Mouse (Mus musculus): ENCODE data around the gene Rbm39.
"Not testable (repeated sequence)": the region's sequence is repeated elsewhere in the genome, so short reads cannot be mapped to it uniquely, and the experiment has no call there.

Gene Rbm39

GRCm38 (mm10) chr2:156180094-156180821, at the start of gene Rbm39:
Gene Rbm39, minus strand, starts transcription at chr2:156180238.
- in situ Hi-C loops (cut with MboI, MseI) = no loop called here

GRCm38 (mm10) chr2:156229171-156229570, 49.1 kb upstream of the Rbm39 start:
- in situ Hi-C loops (cut with MboI, MseI) = no loop called here

- in situ Hi-C loops (cut with MboI, MseI) = no loop called here
Measured at GRCm38 (mm10) chr2:156227689-156228088, 47.7 kb upstream of the Rbm39 start.

- in situ Hi-C loops (cut with MboI, MseI) = no loop called here
Measured at GRCm38 (mm10) chr2:156224043-156224442, 44.0 kb upstream of the Rbm39 start.

- in situ Hi-C loops (cut with MboI, MseI) = no loop called here
Measured at GRCm38 (mm10) chr2:156222100-156222499, 42.1 kb upstream of the Rbm39 start.

- in situ Hi-C loops (cut with MboI, MseI) = no loop called here
Measured at GRCm38 (mm10) chr2:156217786-156218185, 37.7 kb upstream of the Rbm39 start.

- in situ Hi-C loops (cut with MboI, MseI) = no loop called here
Measured at GRCm38 (mm10) chr2:156203917-156204316, 23.9 kb upstream of the Rbm39 start.

- in situ Hi-C loops (cut with MboI, MseI) = no loop called here
Measured at GRCm38 (mm10) chr2:156202848-156203437, 22.9 kb upstream of the Rbm39 start.

- in situ Hi-C loops (cut with MboI, MseI) = no loop called here
Measured at GRCm38 (mm10) chr2:156201486-156201885, 21.4 kb upstream of the Rbm39 start.

- in situ Hi-C loops (cut with MboI, MseI) = no loop called here
Measured at GRCm38 (mm10) chr2:156199944-156200343, 19.9 kb upstream of the Rbm39 start.

GRCm38 (mm10) chr2:156197129-156197911, 17.3 kb upstream of the Rbm39 start:
- in situ Hi-C loops (cut with MboI, MseI) = no loop called here

GRCm38 (mm10) chr2:156196302-156197128, 16.5 kb upstream of the Rbm39 start, which contains the start of gene Phf20:
Gene Phf20, plus strand, starts transcription at chr2:156196466.
- in situ Hi-C loops (cut with MboI, MseI) = no loop called here

- in situ Hi-C loops (cut with MboI, MseI) = no loop called here
Measured at GRCm38 (mm10) chr2:156194571-156194970, 14.5 kb upstream of the Rbm39 start.

GRCm38 (mm10) chr2:156193066-156193862, 13.2 kb upstream of the Rbm39 start:
- in situ Hi-C loops (cut with MboI, MseI) = no loop called here

GRCm38 (mm10) chr2:156192068-156192467, 12.0 kb upstream of the Rbm39 start:
- in situ Hi-C loops (cut with MboI, MseI) = no loop called here

GRCm38 (mm10) chr2:156191540-156191939, 11.5 kb upstream of the Rbm39 start:
- in situ Hi-C loops (cut with MboI, MseI) = no loop called here

GRCm38 (mm10) chr2:156190004-156190896, 10.2 kb upstream of the Rbm39 start:
- in situ Hi-C loops (cut with MboI, MseI) = no loop called here

- in situ Hi-C loops (cut with MboI, MseI) = not testable (repeated sequence)
Measured at GRCm38 (mm10) chr2:156189241-156189640, 9.2 kb upstream of the Rbm39 start.

- in situ Hi-C loops (cut with MboI, MseI) = no loop called here
Measured at GRCm38 (mm10) chr2:156181592-156181991, 1.6 kb upstream of the Rbm39 start.

Data from regulatory T cell (primary cell).